Comparison of ENCODE assay signal across 8 mouse cellular contexts in the genomic region with DNA sequence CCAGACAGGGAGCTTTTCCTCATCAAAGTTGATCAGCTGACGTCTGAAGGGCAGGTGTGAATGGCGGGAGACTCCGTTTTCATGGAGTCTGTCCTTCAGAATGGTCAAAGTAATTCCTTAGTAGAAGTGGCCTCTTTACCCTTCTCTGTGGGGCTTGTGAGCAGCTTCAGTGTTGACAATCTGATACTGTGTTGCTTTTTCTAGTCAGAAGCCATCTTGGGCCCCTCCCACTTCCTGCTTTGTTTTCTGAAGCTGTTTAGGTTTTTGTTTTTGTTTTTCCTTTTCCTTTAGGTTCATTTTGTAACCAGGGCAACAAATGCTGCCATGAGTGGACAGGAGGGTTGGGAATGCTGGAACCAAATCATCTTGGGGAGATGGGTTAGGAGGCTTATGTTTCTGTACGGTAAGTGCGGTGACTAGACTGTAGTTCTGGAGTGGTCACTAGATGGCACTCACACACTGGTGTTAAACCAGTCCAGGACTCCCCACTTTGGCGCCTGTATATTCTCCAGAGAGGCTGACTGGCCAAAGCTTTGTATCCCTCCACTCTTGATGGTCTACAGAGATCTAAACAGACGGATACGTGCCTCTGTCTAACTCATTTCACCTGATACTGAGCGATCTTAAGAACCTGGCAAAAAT. TPM values are rescaled to one million over a fixed set of nuclear protein-coding genes. Genes with fewer than 3 reads are reported as not detected.
A peak's percentile ranks its signal among the peaks of the same experiment; 100 is the strongest.
DNase-seq lines count a peak whose midpoint lies in the region; ATAC-seq lines count a peak whose summit lies in the region.

No protein-coding gene starts in this region.

- H3K27me3 ChIP-seq in hindbrain, embryonic 11.5 days (ENCODE audit: control insufficient read depth, insufficient read depth, low read length), result peaks cover 3% of the 10 kb centered on the region; the same call in 1 of the 2 replicates
- peaks cover 37% of the 10 kb centered on the region for H3K27me3 ChIP-seq in lung, embryonic 16.5 days (ENCODE audit: control insufficient read depth, insufficient read depth, low read depth, low read length)

- H3K36me3 ChIP-seq in hindbrain, embryonic 11.5 days (ENCODE audit: control insufficient read depth, insufficient read depth, low read length), result no peaks in the 10 kb centered on the region
- H3K36me3 ChIP-seq in lung, embryonic 16.5 days (ENCODE audit: control insufficient read depth, insufficient read depth, low read length), result no peaks in the 10 kb centered on the region

- H3K9me3 ChIP-seq in hindbrain, embryonic 11.5 days (ENCODE audit: control insufficient read depth, low read length), result no peaks in the 10 kb centered on the region
- no peaks in the 10 kb centered on the region for H3K9me3 ChIP-seq in lung, embryonic 16.5 days (ENCODE audit: control insufficient read depth, low read length)

- no peak overlapping the region for H3K4me2 ChIP-seq in hindbrain, embryonic 11.5 days (replicated peaks; ENCODE audit: low read depth, low read length)
- peak overlapping the region; percentile 33 for H3K4me2 ChIP-seq in lung, embryonic 16.5 days (ENCODE audit: low read depth, low read length)

- no peak overlapping the region for H3K9ac ChIP-seq in hindbrain, embryonic 11.5 days (ENCODE audit: low read depth, low read length)
- no peak overlapping the region for H3K9ac ChIP-seq in lung, embryonic 16.5 days (ENCODE audit: low read length)

- H3K27ac ChIP-seq in hindbrain, embryonic 11.5 days (ENCODE audit: low read depth, low read length), result no peak overlapping the region
- no peak overlapping the region for H3K27ac ChIP-seq in lung, embryonic 16.5 days (ENCODE audit: low read length)

- no peak overlapping the region for H3K4me3 ChIP-seq in hindbrain, embryonic 11.5 days (ENCODE audit: low read depth, low read length)
- H3K4me3 ChIP-seq in lung, embryonic 16.5 days (ENCODE audit: low read length), result peak overlapping the region; percentile 27; the same call in 1 of the 2 replicates

- 26% methylated on average over 9 of the region's 9 CpGs for WGBS in hindbrain, embryonic 11.5 days
- 15% methylated on average over 9 of the region's 9 CpGs for WGBS in lung, embryonic 16.5 days

- peak; percentile 81 for DNase-seq in MN1 (ENCODE audit: low spot score)
- DNase-seq in cerebellum, adult 9-10 months, result peak; percentile 97
- peak; percentile 90 for DNase-seq in hindbrain, embryonic 11.5 days (ENCODE audit: low spot score)
- DNase-seq in layer of hippocampus, adult 9-11 months, result peak; percentile 72
- peak; percentile 73 for DNase-seq in ovary, postnatal 14 days (ENCODE audit: low spot score)
- peak; percentile 74 for DNase-seq in thymus, postnatal 14 days

- peak; percentile 99 for ATAC-seq in frontal cortex, adult (ENCODE audit: low TSS enrichment)
- peak; percentile 78 for ATAC-seq in hindbrain, embryonic 11.5 days (ENCODE audit: low FRiP score)
- peak; percentile 85 for ATAC-seq in lung, embryonic 16.5 days (ENCODE audit: low read depth)

- peaks cover 7% of the 10 kb centered on the region; the same call in 1 of the 2 replicates for H3K4me1 ChIP-seq in hindbrain, embryonic 11.5 days (replicated peaks; ENCODE audit: control insufficient read depth, insufficient read depth, low read length)
- H3K4me1 ChIP-seq in lung, embryonic 16.5 days (replicated peaks; ENCODE audit: control insufficient read depth, insufficient read depth, low read length), result no peaks in the 10 kb centered on the region

RNA-seq across cellular contexts. Expression of a gene that starts 42.1 kb away (rescaled TPM):
- polyA plus RNA-seq in hindbrain, embryonic 11.5 days (2014; fragmentation: Nextera tagmentation; extraction: Ambion mirVana), result 24.1 and 30.6 TPM in 2 replicates
- polyA plus RNA-seq in lung, embryonic 16.5 days (2015; fragmentation: Nextera tagmentation; extraction: Ambion mirVana), result 22.3 and 22.4 TPM in 2 replicates
